Mouse (Mus musculus) frontal cortex, postnatal 14 days (tissue): ENCODE results near the gene Krt8.

Source experiments
- DNase-seq, 2 experiments: peaks; one replicate each; pipeline ENCODE4 v3.0.0; 2022; ENCODE audit warnings: low spot score in 2 of 2

Gene Krt8

GRCm38 (mm10) chr15:102004189-102004588, at the start of gene Krt8:
TSS of gene Krt8 (minus strand) at chr15:102004482.
- DNase-seq = no peak

- DNase-seq = peak; percentile 15 to 33
Observed at GRCm38 (mm10) chr15:102051920-102052683, 47.8 kb upstream of the Krt8 start.

GRCm38 (mm10) chr15:102049871-102050270, 45.6 kb upstream of the Krt8 start:
- DNase-seq = no peak

- DNase-seq = no peak
Observed at GRCm38 (mm10) chr15:102048006-102048405, 43.7 kb upstream of the Krt8 start.

GRCm38 (mm10) chr15:102045691-102046090, 41.4 kb upstream of the Krt8 start:
- no peak for DNase-seq

GRCm38 (mm10) chr15:102044745-102045144, 40.5 kb upstream of the Krt8 start:
- DNase-seq = no peak

GRCm38 (mm10) chr15:102041951-102042350, 37.7 kb upstream of the Krt8 start:
- DNase-seq = no peak

GRCm38 (mm10) chr15:102040277-102040676, 36.0 kb upstream of the Krt8 start:
- no peak for DNase-seq

GRCm38 (mm10) chr15:102034121-102035053, 30.1 kb upstream of the Krt8 start:
- DNase-seq = no peak

- DNase-seq = no peak
Observed at GRCm38 (mm10) chr15:102028040-102028439, 23.8 kb upstream of the Krt8 start, which contains the start of gene Krt18. TSS of gene Krt18 (plus strand) at chr15:102028180.

GRCm38 (mm10) chr15:102026430-102026829, 22.1 kb upstream of the Krt8 start:
- DNase-seq = no peak

GRCm38 (mm10) chr15:102025136-102025872, 21.0 kb upstream of the Krt8 start:
- DNase-seq = no peak

GRCm38 (mm10) chr15:102023888-102024287, 19.6 kb upstream of the Krt8 start:
- no peak for DNase-seq

GRCm38 (mm10) chr15:102022481-102022880, 18.2 kb upstream of the Krt8 start:
- DNase-seq = no peak

- DNase-seq = no peak
Observed at GRCm38 (mm10) chr15:102017918-102018463, 13.7 kb upstream of the Krt8 start.

- no peak for DNase-seq
Observed at GRCm38 (mm10) chr15:102016787-102017186, 12.5 kb upstream of the Krt8 start.

- DNase-seq = no peak
Observed at GRCm38 (mm10) chr15:102016096-102016495, 11.8 kb upstream of the Krt8 start.

GRCm38 (mm10) chr15:102014848-102015247, 10.6 kb upstream of the Krt8 start:
- no peak for DNase-seq

- peak in 1 of 2 experiments; percentile 9 for DNase-seq
Observed at GRCm38 (mm10) chr15:102013651-102014050, 9.4 kb upstream of the Krt8 start.

GRCm38 (mm10) chr15:102012260-102012765, 8.0 kb upstream of the Krt8 start:
- DNase-seq = no peak

GRCm38 (mm10) chr15:102010569-102011245, 6.4 kb upstream of the Krt8 start:
- no peak for DNase-seq
